Mouse (Mus musculus) C2C12 (cell line): ENCODE results near the gene Arl6ip4. TPM values are rescaled to one million over a fixed set of nuclear protein-coding genes. Genes with fewer than 3 reads are reported as not detected.
A peak's percentile ranks its signal among the peaks of the same experiment; 100 is the strongest.

ENCODE experiments used
- H3K27me3 ChIP-seq: one replicate; pipeline ENCODE4 v1.6.1; 2011; ENCODE audit not compliant: control insufficient read depth, insufficient read depth, insufficient read length
- H3K36me3 ChIP-seq: one replicate; pipeline ENCODE4 v1.6.1; 2011; ENCODE audit not compliant: control insufficient read depth, insufficient read depth
- H3K4me3 ChIP-seq: one replicate; pipeline ENCODE4 v1.5.1; 2011; ENCODE audit warnings: mild to moderate bottlenecking, control low read depth; ENCODE audit not compliant: poor library complexity, insufficient read depth, severe bottlenecking
- H3K79me2 ChIP-seq: one replicate; pipeline ENCODE4 v1.6.1; 2011; ENCODE audit not compliant: control insufficient read depth, insufficient read depth
- H3K79me3 ChIP-seq: one replicate; pipeline ENCODE4 v1.6.1; 2011; ENCODE audit warnings: low read depth, control low read depth
- H3ac ChIP-seq: one replicate; pipeline ENCODE3; 2011; ENCODE audit warnings: low read depth; ENCODE audit not compliant: control insufficient read depth, insufficient read length
- CEBPB ChIP-seq: IDR thresholded peaks from one replicate; pipeline ENCODE4 v1.6.1; 2011; ENCODE audit warnings: low read depth, mild to moderate bottlenecking, control low read depth, moderate library complexity
- CTCF ChIP-seq: IDR thresholded peaks from one replicate; pipeline ENCODE4 v1.5.1; 2011; ENCODE audit not compliant: control insufficient read depth, insufficient read depth, insufficient read length
- FOSL1 ChIP-seq: IDR thresholded peaks from one replicate; pipeline ENCODE4 v1.8.0; 2011; ENCODE audit warnings: mild to moderate bottlenecking, low read length; ENCODE audit not compliant: poor library complexity, insufficient read depth, severe bottlenecking
- MAX ChIP-seq: IDR thresholded peaks from one replicate; pipeline ENCODE4 v1.6.1; 2011; ENCODE audit warnings: mild to moderate bottlenecking, control low read depth
- MYOD1 ChIP-seq: IDR thresholded peaks from one replicate; pipeline ENCODE4 v1.6.1; 2011; ENCODE audit warnings: low read depth; ENCODE audit not compliant: control insufficient read depth, insufficient read length
- MYOG ChIP-seq: IDR thresholded peaks from one replicate; pipeline ENCODE4 v1.6.1; 2011; ENCODE audit not compliant: control insufficient read depth, insufficient read length; ENCODE audit errors: extremely low read depth
- USF1 ChIP-seq: IDR thresholded peaks from one replicate; pipeline ENCODE4 v1.6.1; 2011; ENCODE audit warnings: low read depth, mild to moderate bottlenecking, control low read depth, moderate library complexity
- polyA plus RNA-seq: library from polyadenylated mRNA; unstranded; fragments of >200 nt; fragmentation: generic; extraction: Trizol; gene quantifications from one replicate; pipeline ENCODE4 v1.2.1, GENCODE M21; 2012; ENCODE audit warnings: missing spikeins

Gene Arl6ip4
- polyA plus RNA-seq, 1 experiment: 79.6 TPM

DNA sequence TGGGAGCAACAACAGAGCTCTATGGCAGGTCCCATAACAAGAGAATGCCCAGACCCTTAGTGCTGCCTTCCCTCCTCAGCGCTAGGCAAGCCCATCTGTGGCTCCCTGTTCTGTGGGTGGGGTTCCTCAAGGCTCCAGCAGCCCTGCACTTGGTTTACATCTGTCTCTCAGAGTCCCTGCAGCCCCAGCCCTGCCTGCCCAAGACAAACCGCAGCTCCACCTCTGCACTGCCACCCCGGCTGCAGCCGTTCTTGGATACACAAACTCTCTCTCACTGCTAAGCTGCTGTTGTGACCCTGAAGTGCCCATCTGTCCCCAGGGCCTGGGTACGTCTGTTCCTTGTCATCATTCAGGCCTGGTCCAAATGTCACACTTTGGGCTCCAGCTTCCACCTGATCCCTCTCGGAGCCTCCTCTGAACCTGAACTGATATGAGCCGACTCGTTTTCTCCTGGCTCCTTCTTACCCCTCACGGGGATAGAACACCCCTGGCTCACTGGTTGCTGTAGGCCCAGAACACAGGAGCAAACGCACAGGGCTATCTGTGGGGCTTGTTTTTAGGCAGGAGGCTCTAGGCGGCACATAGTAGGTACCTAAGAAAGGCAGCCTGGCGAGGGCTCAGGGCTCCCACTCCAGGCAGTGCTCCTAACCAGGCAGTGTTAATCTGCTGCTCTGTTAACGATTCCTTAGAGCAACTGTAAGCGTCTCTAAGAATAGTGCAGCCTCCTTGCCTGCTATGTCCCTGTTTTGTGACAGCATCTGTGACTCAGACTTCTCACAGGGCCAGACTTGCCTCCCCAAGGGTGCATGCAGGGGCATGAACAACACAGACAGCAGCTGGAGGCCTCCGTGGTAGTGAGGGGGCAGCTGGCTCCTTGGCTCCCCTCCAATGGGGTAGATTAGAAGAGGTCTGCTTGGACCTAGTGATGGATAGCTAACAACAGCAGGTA, 50.0 kb downstream of the Arl6ip4 start:
- Histone ChIP-seq H3K79me2 (no peaks in the 10 kb centered on the region), H3ac (no peak overlapping the region), H3K27me3 (no peaks in the 10 kb centered on the region), H3K36me3 (no peaks in the 10 kb centered on the region), H3K79me3 (no peaks in the 10 kb centered on the region), H3K4me3 (no peak overlapping the region)
- TF ChIP-seq MYOD1 (peak; percentile 75), FOSL1 (no peak), CEBPB (no peak), USF1 (no peak), MYOG (no peak)

DNA sequence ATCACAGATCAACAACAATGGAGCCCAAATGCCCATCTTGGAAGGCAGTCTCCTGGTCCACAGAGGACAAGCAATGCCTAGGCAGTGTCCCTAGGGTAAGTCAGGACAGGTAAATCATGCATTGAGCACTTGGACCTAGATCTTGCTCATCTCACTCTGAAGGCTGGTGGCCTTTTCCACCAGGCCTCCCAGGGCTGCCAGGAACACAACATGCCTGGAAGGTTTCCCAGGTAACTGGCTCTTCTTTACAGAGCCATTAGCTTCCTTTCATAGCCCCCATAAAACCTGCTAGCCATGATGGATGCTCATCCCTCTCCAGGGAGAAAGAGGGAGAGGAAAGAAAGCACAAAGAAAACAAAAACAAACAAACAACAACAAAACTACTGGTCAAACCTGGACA, 50.9 kb downstream of the Arl6ip4 start:
- no peak for TF ChIP-seq CTCF
- no peak for TF ChIP-seq MYOD1
- no peak for TF ChIP-seq USF1
- TF ChIP-seq MYOG: no peak
- no peak for TF ChIP-seq CEBPB
- no peak for TF ChIP-seq MAX
- TF ChIP-seq FOSL1: no peak
- H3K4me3 ChIP-seq: no peak overlapping the region

DNA sequence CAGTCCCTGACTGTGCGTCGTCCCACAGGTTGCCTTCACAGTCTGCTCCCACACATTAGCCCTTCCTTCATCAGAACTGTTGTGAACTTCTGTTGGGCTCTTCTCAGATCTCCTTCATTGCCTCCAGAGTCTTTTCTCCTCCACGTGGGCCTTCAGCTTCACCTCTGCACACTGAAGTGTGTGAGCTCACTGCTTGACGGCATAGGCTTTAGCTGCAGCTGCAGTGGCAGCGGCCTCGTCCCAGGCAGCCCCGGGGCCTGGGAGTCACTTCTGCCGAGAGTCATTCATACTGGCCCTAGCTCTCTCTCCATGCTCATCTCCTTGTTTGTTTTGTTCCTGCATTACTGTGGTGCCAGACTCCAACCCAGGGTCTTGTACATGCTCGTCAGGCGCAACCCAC, 51.7 kb downstream of the Arl6ip4 start:
- Histone ChIP-seq H3K27me3 (no peaks in the 10 kb centered on the region), H3K36me3 (no peaks in the 10 kb centered on the region), H3ac (no peak overlapping the region), H3K79me2 (no peaks in the 10 kb centered on the region), H3K4me3 (no peak overlapping the region), H3K79me3 (no peaks in the 10 kb centered on the region)
- TF ChIP-seq MAX: no peak
- no peak for TF ChIP-seq MYOD1
- TF ChIP-seq CTCF: no peak
- no peak for TF ChIP-seq USF1
- TF ChIP-seq MYOG: no peak
- TF ChIP-seq FOSL1: no peak
- TF ChIP-seq CEBPB: no peak

More for the DNA sequence above, 50.9 kb downstream of the Arl6ip4 start:
- no peak overlapping the region for H3ac ChIP-seq
- H3K79me2 ChIP-seq: no peaks in the 10 kb centered on the region
- no peaks in the 10 kb centered on the region for H3K79me3 ChIP-seq
- H3K36me3 ChIP-seq: no peaks in the 10 kb centered on the region
- H3K27me3 ChIP-seq: no peaks in the 10 kb centered on the region

Other genes with a start within 250 kb of the Arl6ip4 start
- gene Hcar1, start 236.1 kb upstream of the Arl6ip4 start, polyA plus RNA-seq: 0.02 TPM
- 77.0 TPM for gene Denr, start 208.9 kb upstream of the Arl6ip4 start, polyA plus RNA-seq
- not detected for gene Gm43518, start 188.7 kb upstream of the Arl6ip4 start, polyA plus RNA-seq
- 2.5 TPM for gene Ccdc62, start 185.4 kb upstream of the Arl6ip4 start, polyA plus RNA-seq
- 24.3 TPM for gene Hip1r, start 142.5 kb upstream of the Arl6ip4 start, polyA plus RNA-seq
- gene Vps37b, start 83.8 kb upstream of the Arl6ip4 start, polyA plus RNA-seq: 40.7 TPM
- 0.46 TPM for gene Abcb9, start 20.3 kb upstream of the Arl6ip4 start, polyA plus RNA-seq
- gene Ogfod2, start 3.8 kb upstream of the Arl6ip4 start, polyA plus RNA-seq: 10.7 TPM
- 4.0 TPM for gene Pitpnm2, start 133.7 kb downstream of the Arl6ip4 start, polyA plus RNA-seq
- 3.1 TPM for gene Mphosph9, start 211.9 kb downstream of the Arl6ip4 start, polyA plus RNA-seq
- gene 2810006K23Rik, start 212.0 kb downstream of the Arl6ip4 start, polyA plus RNA-seq: 7.8 TPM
- gene Cdk2ap1, start 247.0 kb downstream of the Arl6ip4 start, polyA plus RNA-seq: 321 TPM